Mouse (Mus musculus) spleen, adult 2 months (tissue): ENCODE measurements around the gene Wwox. TPM values are rescaled to one million over a fixed set of nuclear protein-coding genes. Genes with fewer than 3 reads are reported as not detected.

Experiments
- DNase-seq, 2 experiments: peaks; one replicate each; pipeline versions ENCODE4 v3.0.0 to v3.0.0-alpha.2; 2012 to 2021; ENCODE audit warnings: low spot score in 2 of 2, low read depth in 1 of 2
- H3K27ac ChIP-seq: fragments of 200-500 bp; 2 replicates; pipeline ENCODE4 v1.5.1; 2012; ENCODE audit warnings: low read length, inconsistent platforms; ENCODE audit not compliant: insufficient read depth
- H3K27me3 ChIP-seq: fragments of 200-500 bp; 2 replicates; pipeline ENCODE4 v1.6.1; 2012; ENCODE audit warnings: mild to moderate bottlenecking, moderate library complexity, low read length, inconsistent platforms; ENCODE audit not compliant: control insufficient read depth, insufficient read depth
- H3K36me3 ChIP-seq: fragments of 200-500 bp; 2 replicates; pipeline ENCODE4 v1.6.1; 2012; ENCODE audit warnings: mild to moderate bottlenecking, low read length, inconsistent platforms; ENCODE audit not compliant: control insufficient read depth, insufficient read depth
- H3K4me1 ChIP-seq: fragments of 200-500 bp; 2 replicates; pipeline ENCODE4 v1.6.1; 2011; ENCODE audit warnings: inconsistent platforms; ENCODE audit not compliant: control insufficient read depth, insufficient read depth, insufficient read length
- H3K4me3 ChIP-seq: fragments of 200-500 bp; 2 replicates; pipeline ENCODE4 v1.5.1; 2011; ENCODE audit warnings: mild to moderate bottlenecking, inconsistent platforms; ENCODE audit not compliant: insufficient read depth, insufficient read length; ENCODE audit errors: extremely low read depth
- CTCF ChIP-seq: fragments of 200-500 bp; IDR thresholded peaks from 2 replicates; pipeline ENCODE4 v1.5.1; 2011; ENCODE audit warnings: mild to moderate bottlenecking, inconsistent platforms; ENCODE audit not compliant: insufficient read depth, insufficient read length, insufficient replicate concordance; ENCODE audit errors: extremely low read depth
- POLR2A ChIP-seq: fragments of 200-500 bp; IDR thresholded peaks from 2 replicates; pipeline ENCODE4 v1.6.1; 2011; ENCODE audit warnings: low read depth, low read length, inconsistent platforms
- WGBS: fragments of 180-500 bp; shearing (Covaris S2); methylation state at CpG from one replicate; pipeline ENCODE4 v1.1.7; 2018; 5-methylcytosine and 5-hydroxymethylcytosine counted together
- polyA plus RNA-seq: library from polyadenylated mRNA; depleted of rRNA; stranded (reverse); fragments of >200 nt; gene quantifications from 2 replicates; pipeline ENCODE4 v1.2.3, GENCODE M21; 2012

Gene Wwox
- polyA plus RNA-seq, 1 experiment: 3.8 TPM

DNA sequence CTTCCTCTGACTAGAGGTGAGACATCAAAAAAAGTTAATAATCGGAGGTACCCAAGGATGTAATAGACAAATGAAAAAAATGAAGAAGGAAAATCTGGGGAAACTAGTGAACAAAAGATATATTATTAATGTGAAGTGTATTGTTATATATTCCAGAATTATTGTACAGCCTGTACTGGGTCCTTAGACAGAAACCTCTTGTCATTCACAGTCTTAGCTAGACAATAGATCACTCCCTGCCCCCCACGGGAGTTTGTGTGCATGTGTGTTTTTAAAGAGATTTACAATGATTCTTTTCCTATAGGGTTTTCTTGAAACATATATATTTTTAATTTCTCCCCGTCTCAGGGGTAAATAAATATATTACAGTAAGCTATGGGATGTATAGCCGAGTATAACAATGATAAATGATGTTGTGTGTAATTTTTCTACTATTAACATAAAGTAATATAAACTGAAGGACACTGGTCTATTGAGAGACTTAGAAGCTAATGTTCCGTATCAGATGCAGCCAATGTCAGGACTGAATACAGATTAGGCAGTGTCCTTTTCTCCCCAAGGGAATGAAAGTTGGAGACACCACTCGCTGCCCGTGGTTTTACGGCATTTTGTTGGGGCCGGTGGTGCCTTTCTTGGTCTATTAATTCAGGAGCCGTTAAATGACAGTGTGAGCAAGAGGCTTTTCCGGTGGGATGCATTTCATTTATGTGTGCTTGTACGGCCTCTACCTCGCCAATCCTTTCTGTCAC is 551.6 kb downstream of the Wwox start:
- Histone ChIP-seq H3K27me3 (no peaks in the 10 kb centered on the region), H3K4me3 (no peak overlapping the region), H3K36me3 (no peaks in the 10 kb centered on the region), H3K27ac (no peak overlapping the region), H3K4me1 (no peaks in the 10 kb centered on the region; the same call in 1 of the 2 replicates)
- no peak for TF ChIP-seq POLR2A
- no peak for TF ChIP-seq CTCF
- no peak for DNase-seq
- 91% methylated on average over 13 of the region's 13 CpGs for WGBS

DNA sequence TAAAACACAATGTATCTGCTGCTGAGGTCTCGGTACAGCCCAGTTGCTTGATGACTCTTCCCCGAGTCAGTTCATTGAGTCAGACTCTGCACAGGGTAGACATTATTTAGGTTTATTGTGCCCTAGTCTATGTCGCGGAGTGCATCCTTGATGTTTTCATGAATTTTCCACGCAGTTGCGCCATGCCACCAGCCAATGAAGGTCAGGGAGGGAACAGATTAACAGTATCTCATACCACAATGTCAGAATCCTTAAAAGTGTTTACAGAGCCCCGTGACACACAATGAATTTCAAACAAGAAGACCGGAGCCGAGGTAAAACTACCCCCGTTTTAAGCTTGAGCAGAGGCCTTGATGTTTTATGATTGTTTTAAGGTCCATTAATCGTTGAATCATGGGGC is 561.3 kb downstream of the Wwox start:
- DNase-seq: no peak
- H3K27me3 ChIP-seq: no peaks in the 10 kb centered on the region
- H3K4me1 ChIP-seq: no peaks in the 10 kb centered on the region
- WGBS: 95% methylated on average over 11 of the region's 11 CpGs
- no peak overlapping the region for H3K27ac ChIP-seq
- H3K36me3 ChIP-seq: no peaks in the 10 kb centered on the region
- TF ChIP-seq POLR2A: no peak
- no peak overlapping the region for H3K4me3 ChIP-seq

DNA sequence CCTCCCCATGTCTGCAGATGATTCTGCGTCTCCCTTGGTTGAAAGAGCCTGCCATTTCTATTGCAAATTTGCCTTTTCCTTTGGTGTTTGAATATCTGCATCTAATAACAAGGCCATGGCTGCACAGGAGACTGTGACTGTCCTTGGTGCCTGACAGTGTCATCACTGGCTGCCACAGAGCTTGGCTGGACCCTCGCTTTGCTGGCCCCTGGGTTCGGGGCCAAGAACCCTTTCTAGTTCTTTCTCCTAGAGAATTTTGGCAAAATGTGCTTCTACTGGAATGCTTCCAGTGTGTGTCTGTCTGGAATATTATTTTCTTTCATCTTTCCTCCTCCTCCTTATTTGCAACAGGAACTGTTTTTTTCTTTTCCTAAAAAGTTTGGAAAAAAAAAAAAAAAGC is 565.6 kb downstream of the Wwox start:
- H3K27me3 ChIP-seq: no peaks in the 10 kb centered on the region
- DNase-seq: no peak
- H3K4me1 ChIP-seq: no peaks in the 10 kb centered on the region
- WGBS: 93% methylated on average over 3 of the region's 3 CpGs
- no peaks in the 10 kb centered on the region for H3K36me3 ChIP-seq
- H3K27ac ChIP-seq: no peak overlapping the region
- no peak overlapping the region for H3K4me3 ChIP-seq
- TF ChIP-seq CTCF (no peak), POLR2A (no peak)

DNA sequence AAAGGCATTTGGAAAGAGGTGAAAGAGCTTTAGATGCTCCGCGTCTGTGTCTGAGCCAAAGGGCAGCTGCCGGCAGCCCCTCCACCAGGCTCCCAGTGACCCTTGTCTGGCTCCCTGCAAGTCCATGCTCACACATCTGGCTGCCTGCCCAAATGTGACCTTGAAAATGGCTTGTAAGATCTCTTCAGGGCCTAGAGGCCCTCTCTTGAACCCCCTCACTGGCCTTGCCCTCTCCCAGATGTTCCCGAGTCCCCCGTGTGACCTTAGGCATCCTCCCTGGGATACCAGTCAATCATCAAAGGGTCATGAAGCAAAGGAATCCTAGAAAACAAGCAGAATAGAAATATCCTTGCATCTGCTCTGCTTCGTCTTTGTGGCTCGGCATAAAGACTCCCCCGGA is 567.1 kb downstream of the Wwox start:
- Histone ChIP-seq H3K27ac (no peak overlapping the region), H3K36me3 (no peaks in the 10 kb centered on the region), H3K27me3 (no peaks in the 10 kb centered on the region), H3K4me1 (no peaks in the 10 kb centered on the region), H3K4me3 (no peak overlapping the region)
- TF ChIP-seq POLR2A (no peak), CTCF (no peak)
- DNase-seq: no peak
- WGBS: 92% methylated on average over 8 of the region's 8 CpGs

DNA sequence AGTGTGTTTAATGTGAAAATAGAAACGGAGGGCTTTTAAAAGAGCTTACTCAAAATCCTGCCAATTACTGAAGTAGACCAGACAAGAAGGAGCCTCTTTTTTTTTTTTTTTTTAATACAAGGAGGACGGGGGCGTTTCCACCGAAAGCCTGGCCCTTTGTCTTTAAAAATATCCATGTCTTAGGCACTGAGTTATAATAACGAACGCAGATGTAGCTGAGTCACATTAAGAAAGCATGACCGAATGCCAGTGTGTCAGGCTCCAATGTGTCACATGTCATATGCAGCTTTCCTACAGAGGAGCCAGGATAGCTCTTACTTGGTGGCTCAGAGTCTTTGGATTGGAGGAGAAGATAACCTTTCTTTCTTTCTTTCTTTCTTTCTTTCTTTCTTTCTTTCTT is 567.8 kb downstream of the Wwox start:
- no peaks in the 10 kb centered on the region for H3K27me3 ChIP-seq
- no peaks in the 10 kb centered on the region for H3K4me1 ChIP-seq
- no peak overlapping the region for H3K4me3 ChIP-seq
- no peak overlapping the region for H3K27ac ChIP-seq
- 88% methylated on average over 7 of the region's 7 CpGs for WGBS
- TF ChIP-seq CTCF (no peak), POLR2A (no peak)
- H3K36me3 ChIP-seq: no peaks in the 10 kb centered on the region
- DNase-seq: no peak

DNA sequence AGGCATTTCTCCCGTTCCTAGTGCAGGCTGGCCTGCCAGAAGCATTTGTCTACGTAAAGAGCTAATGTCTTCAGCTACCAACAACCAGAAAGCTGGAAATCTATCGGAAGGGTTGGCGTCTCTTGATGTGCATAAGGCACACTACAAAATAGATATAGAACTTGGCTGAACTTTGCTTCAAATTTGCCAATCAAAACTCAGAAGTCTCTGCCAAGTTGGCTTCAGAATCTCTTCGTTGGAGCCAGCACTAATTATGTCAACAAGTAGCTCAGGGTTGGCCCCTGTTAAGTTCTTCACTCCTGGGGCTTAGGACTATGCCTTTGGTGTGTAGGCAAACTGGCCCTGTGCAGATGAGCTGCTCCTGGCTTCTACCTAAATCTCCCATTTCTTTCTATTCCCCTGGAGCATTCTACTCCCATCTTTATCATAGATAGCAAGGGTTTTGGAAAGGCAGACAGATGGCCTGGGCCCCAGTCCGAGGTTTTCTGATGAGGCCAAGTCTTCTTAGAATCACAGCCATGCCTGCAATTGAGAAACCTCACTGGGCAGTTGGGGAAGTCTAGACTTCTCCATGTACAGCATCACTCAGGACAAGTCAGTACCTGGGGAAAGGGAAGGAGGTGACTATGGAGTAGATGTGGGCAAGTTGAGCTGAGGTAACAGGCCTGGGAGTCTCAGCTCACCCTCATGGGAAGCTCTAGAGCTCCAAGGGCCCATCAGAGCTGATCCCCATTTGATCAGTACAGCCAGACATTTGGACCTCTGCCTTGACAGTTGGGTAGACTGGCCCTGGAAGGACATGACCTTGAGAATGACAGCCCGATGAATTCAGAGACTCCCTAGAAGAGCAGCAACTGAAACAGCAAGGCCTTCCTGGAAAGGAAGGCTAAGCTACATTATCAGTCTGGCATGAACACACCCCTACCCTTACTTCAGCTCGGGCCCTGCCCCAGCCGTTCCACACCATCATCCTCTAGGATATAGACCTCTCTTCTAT is 569.5 kb downstream of the Wwox start:
- TF ChIP-seq POLR2A (no peak), CTCF (no peak)
- no peak for DNase-seq
- Histone ChIP-seq H3K4me3 (no peak overlapping the region), H3K27me3 (no peaks in the 10 kb centered on the region), H3K4me1 (no peaks in the 10 kb centered on the region), H3K27ac (no peak overlapping the region), H3K36me3 (no peaks in the 10 kb centered on the region)
- WGBS: 81% methylated on average over 9 of the region's 9 CpGs

DNA sequence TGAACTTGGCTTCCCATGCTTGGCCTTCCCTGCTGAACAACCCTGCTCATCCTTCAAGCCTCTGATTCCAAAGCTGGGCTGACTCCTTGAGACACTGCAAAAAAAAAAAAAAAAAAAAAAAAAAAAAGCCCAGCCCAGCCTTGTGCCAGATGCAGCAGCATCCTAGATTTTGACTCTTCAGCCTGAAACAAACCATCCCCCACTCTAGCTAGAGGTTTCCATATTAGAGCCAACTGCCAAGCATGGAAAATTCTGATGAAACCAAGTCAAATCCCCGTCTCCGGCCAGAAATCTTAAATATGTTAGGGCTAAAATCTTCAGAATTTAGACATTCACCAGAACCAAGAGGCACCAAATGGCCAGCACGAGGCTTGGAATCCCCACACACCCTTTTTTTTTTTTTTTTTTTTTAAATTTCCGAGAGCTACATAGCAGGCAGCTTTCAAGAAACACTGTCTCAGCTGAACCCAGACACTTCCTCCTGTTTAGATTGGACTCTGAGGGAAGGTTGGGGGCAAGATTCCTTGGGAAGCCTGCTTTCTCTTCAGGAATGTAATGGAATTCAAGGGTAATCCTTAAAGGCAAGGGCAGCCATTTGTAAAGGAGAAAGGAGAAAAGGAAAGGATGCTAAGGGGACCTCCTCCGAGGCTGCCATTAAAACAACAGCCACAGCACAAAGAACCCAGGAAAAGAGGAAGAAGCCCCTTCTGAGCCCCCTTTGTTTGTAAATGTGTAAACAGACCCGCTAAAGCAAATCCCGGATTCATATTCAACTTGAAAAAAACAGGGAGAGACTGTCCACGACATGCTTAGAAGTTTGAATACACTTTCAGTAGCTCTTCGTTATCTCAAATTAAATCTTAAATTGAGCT is 570.7 kb downstream of the Wwox start:
- Histone ChIP-seq H3K4me3 (no peak overlapping the region), H3K27me3 (no peaks in the 10 kb centered on the region), H3K27ac (no peak overlapping the region), H3K36me3 (no peaks in the 10 kb centered on the region), H3K4me1 (no peaks in the 10 kb centered on the region)
- 64% methylated on average over 9 of the region's 9 CpGs for WGBS
- no peak for DNase-seq
- TF ChIP-seq POLR2A: no peak
- TF ChIP-seq CTCF: no peak
